Mouse (Mus musculus) intestine, embryonic 16.5 days (tissue): Measurements from ENCODE around the gene As3mt. TPM values are rescaled to one million over a fixed set of nuclear protein-coding genes. Genes with fewer than 3 reads are reported as not detected.

Experiments
- ATAC-seq: fragments of 200-750 bp; cut with Nextera tagmentation; 2 replicates; pipeline ENCODE4 v1.8.0; 2017; ENCODE audit warnings: moderate TSS enrichment, moderate library complexity
- H3K27ac ChIP-seq: fragments of 300-500 bp; sonication (generic); 2 replicates; pipeline ENCODE4 v1.5.1; 2014; ENCODE audit warnings: mild to moderate bottlenecking, low read length
- H3K27me3 ChIP-seq: fragments of 300-500 bp; sonication (generic); replicated peaks from 2 replicates; pipeline ENCODE4 v1.6.1; 2014; ENCODE audit warnings: low read length, control low read depth, mixed read lengths; ENCODE audit not compliant: control insufficient read depth, insufficient read depth
- H3K36me3 ChIP-seq: fragments of 300-500 bp; sonication (generic); 2 replicates; pipeline ENCODE4 v1.6.1; 2014; ENCODE audit warnings: low read length, control low read depth; ENCODE audit not compliant: control insufficient read depth, insufficient read depth
- H3K4me1 ChIP-seq: fragments of 300-500 bp; sonication (generic); 2 replicates; pipeline ENCODE4 v1.6.1; 2014; ENCODE audit warnings: low read length, control low read depth, mixed read lengths; ENCODE audit not compliant: control insufficient read depth, insufficient read depth
- H3K4me2 ChIP-seq: fragments of 300-500 bp; sonication (generic); 2 replicates; pipeline ENCODE4 v1.6.1; 2014; ENCODE audit warnings: low read depth, low read length, control low read depth
- H3K4me3 ChIP-seq: fragments of 300-500 bp; sonication (generic); 2 replicates; pipeline ENCODE4 v1.5.1; 2014; ENCODE audit warnings: mild to moderate bottlenecking, low read length
- H3K9ac ChIP-seq: fragments of 300-500 bp; sonication (generic); 2 replicates; pipeline ENCODE4 v1.6.1; 2014; ENCODE audit warnings: low read depth, low read length
- H3K9me3 ChIP-seq: fragments of 300-500 bp; sonication (generic); 2 replicates; pipeline ENCODE4 v1.6.1; 2016; ENCODE audit warnings: low read length, control low read depth; ENCODE audit not compliant: control insufficient read depth
- WGBS: fragments of 180-500 bp; shearing (Covaris S2); extraction: QIAGEN DNeasy Blood & Tissue Kit; methylation state at CpG from one replicate; pipeline ENCODE4 v1.1.7; 2014; 5-methylcytosine and 5-hydroxymethylcytosine counted together
- polyA plus RNA-seq: library from polyadenylated mRNA; unstranded; fragments of >200 nt; fragmentation: Nextera tagmentation; extraction: Ambion mirVana; gene quantifications from 2 replicates; pipeline ENCODE4 v1.2.1, GENCODE M21; 2015

As3mt gene
- polyA plus RNA-seq, 1 experiment from 2014 or later: 69.3 TPM

- H3K36me3 ChIP-seq: no peaks in the 10 kb centered on the region
- H3K4me2 ChIP-seq: no peak overlapping the region
- WGBS: 94% methylated on average over 8 of the region's 8 CpGs
- H3K4me3 ChIP-seq: no peak overlapping the region
- no peak overlapping the region for H3K9ac ChIP-seq
- no peak overlapping the region for H3K27ac ChIP-seq
- H3K9me3 ChIP-seq: no peaks in the 10 kb centered on the region
- no peak for ATAC-seq
- H3K27me3 ChIP-seq: no peaks in the 10 kb centered on the region
- H3K4me1 ChIP-seq: no peaks in the 10 kb centered on the region
Measured at GRCm38 (mm10) chr19:46696482-46696881, 10.8 kb upstream of the As3mt start.

- H3K4me2 ChIP-seq: no peak overlapping the region
- 91% methylated on average over 7 of the region's 7 CpGs for WGBS
- H3K27me3 ChIP-seq: no peaks in the 10 kb centered on the region
- H3K4me1 ChIP-seq: no peaks in the 10 kb centered on the region
- no peaks in the 10 kb centered on the region for H3K9me3 ChIP-seq
- no peak for ATAC-seq
- H3K36me3 ChIP-seq: no peaks in the 10 kb centered on the region
- no peak overlapping the region for H3K4me3 ChIP-seq
- no peak overlapping the region for H3K9ac ChIP-seq
- H3K27ac ChIP-seq: no peak overlapping the region
Measured at GRCm38 (mm10) chr19:46696943-46697342, 10.3 kb upstream of the As3mt start.

DNA sequence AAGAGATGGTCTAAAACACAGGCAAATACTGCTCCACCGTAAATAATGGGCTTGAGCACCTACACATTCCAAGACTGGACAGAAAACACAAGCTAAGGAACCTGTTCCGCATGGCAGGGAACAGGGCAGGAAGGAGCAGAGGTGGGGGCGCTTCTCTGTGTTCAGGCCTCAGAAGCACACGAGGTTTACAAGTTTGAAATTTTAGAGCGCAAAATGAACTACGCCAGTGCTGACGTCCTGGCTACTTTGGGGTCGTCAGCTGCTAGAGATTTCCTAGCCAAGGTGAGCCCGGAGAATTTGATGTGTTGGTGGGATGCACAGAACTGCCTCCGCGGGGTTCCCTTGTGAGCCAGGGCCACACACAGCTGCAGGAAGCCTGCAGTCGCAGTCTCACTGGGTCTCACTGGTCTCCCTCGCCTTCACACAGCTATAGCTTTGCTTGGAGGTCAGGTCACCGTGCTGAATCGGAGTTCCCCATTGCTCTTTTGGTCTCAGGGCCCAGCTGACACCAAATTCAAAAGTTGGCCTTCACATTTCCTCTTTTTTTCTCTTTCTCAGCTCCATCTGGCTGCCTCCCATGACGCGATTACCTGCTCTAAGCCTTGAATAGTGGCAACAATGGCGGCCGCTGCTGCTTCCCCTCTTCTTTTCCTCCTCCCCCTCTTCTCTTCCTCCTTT, 9.3 kb upstream of the As3mt start:
- no peak overlapping the region for H3K27ac ChIP-seq
- H3K4me2 ChIP-seq: no peak overlapping the region
- no peak for ATAC-seq
- no peaks in the 10 kb centered on the region for H3K36me3 ChIP-seq
- no peaks in the 10 kb centered on the region for H3K9me3 ChIP-seq
- no peak overlapping the region for H3K4me3 ChIP-seq
- no peaks in the 10 kb centered on the region for H3K4me1 ChIP-seq
- 53% methylated on average over 19 of the region's 19 CpGs for WGBS
- no peak overlapping the region for H3K9ac ChIP-seq
- no peaks in the 10 kb centered on the region for H3K27me3 ChIP-seq

DNA sequence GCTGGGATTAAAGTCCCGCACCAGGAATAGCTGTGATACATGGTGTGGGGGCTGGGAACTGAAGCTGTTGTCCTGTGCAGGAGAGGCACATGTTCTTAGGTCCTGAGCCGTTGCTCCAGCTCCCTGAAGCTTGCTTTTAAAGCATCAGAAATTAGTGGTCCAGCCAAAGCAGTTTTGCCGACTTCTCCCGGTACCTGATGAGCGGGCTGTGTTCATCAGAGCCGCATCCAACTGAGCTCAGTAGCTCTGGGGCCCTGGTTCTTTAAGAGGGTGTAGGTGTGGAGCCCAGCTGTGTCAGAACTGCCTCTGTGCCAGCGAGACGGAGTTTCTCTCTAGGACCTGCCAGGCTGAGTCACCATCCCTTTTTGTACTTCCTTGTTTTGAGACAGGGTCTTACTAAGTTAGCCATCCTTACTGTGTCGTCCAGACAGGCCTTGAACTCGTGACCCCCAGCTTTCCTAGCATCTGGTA, 8.2 kb upstream of the As3mt start:
- WGBS: 68% methylated on average over 10 of the region's 10 CpGs
- no peak overlapping the region for H3K4me3 ChIP-seq
- no peak overlapping the region for H3K27ac ChIP-seq
- H3K9ac ChIP-seq: no peak overlapping the region
- ATAC-seq: no peak
- H3K27me3 ChIP-seq: no peaks in the 10 kb centered on the region
- H3K4me2 ChIP-seq: no peak overlapping the region
- H3K4me1 ChIP-seq: no peaks in the 10 kb centered on the region
- no peaks in the 10 kb centered on the region for H3K9me3 ChIP-seq
- H3K36me3 ChIP-seq: no peaks in the 10 kb centered on the region

DNA sequence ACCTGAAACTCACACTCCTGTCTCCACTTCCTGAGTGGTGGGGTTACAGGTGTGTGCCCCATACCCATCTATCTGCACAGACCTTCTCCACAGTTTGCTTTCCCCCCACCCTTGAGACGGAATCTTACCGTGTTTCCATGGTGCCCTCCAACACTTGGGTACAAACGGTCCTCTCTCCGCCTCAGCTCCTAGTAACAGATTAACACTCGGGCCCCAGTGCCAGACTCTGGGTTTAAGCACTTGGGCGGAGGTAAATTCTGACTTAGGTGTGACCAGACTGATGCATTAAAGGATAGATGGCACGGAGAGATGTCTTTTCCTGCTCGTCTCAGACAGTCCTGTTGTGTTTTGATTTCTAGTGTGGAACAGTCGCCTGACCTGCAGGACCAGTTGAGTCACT, 6.1 kb upstream of the As3mt start:
- H3K36me3 ChIP-seq: no peaks in the 10 kb centered on the region
- WGBS: 74% methylated on average over 9 of the region's 9 CpGs
- H3K4me2 ChIP-seq: no peak overlapping the region
- no peak for ATAC-seq
- no peak overlapping the region for H3K27ac ChIP-seq
- H3K9me3 ChIP-seq: no peaks in the 10 kb centered on the region
- H3K27me3 ChIP-seq: no peaks in the 10 kb centered on the region
- no peak overlapping the region for H3K4me3 ChIP-seq
- H3K4me1 ChIP-seq: no peaks in the 10 kb centered on the region
- H3K9ac ChIP-seq: no peak overlapping the region

GRCm38 (mm10) chr19:46705779-46706495, 1.3 kb upstream of the As3mt start:
- Histone ChIP-seq H3K36me3 (no peaks in the 10 kb centered on the region), H3K9ac (no peak overlapping the region), H3K4me3 (no peak overlapping the region), H3K9me3 (no peaks in the 10 kb centered on the region), H3K4me2 (no peak overlapping the region), H3K27me3 (no peaks in the 10 kb centered on the region), H3K27ac (no peak overlapping the region), H3K4me1 (peaks cover 6% of the 10 kb centered on the region)
- ATAC-seq: no peak
- whole genome bisulfite sequencing: 67% methylated on average over 7 of the region's 7 CpGs

- ATAC-seq: peak; percentile 74
- Histone ChIP-seq H3K4me1 (peaks cover 6% of the 10 kb centered on the region), H3K9me3 (no peaks in the 10 kb centered on the region), H3K27me3 (no peaks in the 10 kb centered on the region), H3K4me3 (peak overlapping the region; percentile 60), H3K27ac (peak overlapping the region; percentile 75), H3K36me3 (no peaks in the 10 kb centered on the region), H3K9ac (peak overlapping the region; percentile 73), H3K4me2 (peak overlapping the region; percentile 69)
- 62% methylated on average over 9 of the region's 9 CpGs for WGBS
Measured at GRCm38 (mm10) chr19:46706540-46707295, 540 bp upstream of the As3mt start.

DNA sequence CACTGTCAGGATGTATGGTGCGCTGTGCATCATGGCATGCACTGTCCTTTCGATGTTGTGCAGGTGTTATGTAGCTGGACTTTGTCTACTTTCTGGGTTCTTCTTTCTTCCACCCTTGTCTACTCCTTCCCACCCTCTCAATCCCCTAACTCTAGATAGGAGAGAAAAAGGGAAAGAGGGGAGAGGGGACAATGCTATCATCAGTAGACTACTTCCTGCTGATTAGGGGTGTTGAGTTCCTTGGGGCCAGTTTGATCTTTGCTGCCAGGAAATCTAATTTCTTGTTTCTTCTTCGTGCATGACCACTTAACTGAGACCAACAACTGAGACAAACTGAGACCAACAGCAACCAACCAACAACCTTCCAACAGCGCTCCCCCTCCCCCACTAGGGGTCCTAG, 3.4 kb downstream of the As3mt start:
- no peak overlapping the region for H3K27ac ChIP-seq
- H3K27me3 ChIP-seq: no peaks in the 10 kb centered on the region
- peaks cover 6% of the 10 kb centered on the region for H3K4me1 ChIP-seq
- H3K9ac ChIP-seq: no peak overlapping the region
- whole genome bisulfite sequencing: 97% methylated on average over 4 of the region's 4 CpGs
- no peak overlapping the region for H3K4me2 ChIP-seq
- no peak for ATAC-seq
- no peaks in the 10 kb centered on the region for H3K36me3 ChIP-seq
- no peaks in the 10 kb centered on the region for H3K9me3 ChIP-seq
- H3K4me3 ChIP-seq: no peak overlapping the region

DNA sequence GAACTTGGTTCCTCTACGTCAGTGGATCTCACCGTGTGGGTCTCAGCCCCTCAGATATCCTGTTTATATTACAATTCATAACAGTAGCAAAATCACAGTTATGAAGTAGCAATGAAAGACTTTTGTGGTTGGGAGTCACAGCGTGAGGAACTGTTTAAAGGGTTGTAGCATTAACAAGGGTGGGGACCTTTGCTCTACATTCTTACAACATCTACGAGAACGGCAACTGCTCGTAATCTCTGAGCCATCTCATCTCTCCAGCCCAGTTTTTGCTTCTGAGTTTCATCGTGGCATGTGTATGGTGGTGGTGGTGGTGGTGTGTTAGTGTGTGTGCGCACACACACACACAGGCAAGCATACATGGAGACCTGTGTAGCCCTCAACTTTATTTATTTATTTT, 7.0 kb downstream of the As3mt start:
- no peak for ATAC-seq
- H3K9me3 ChIP-seq: peaks cover 5% of the 10 kb centered on the region; the same call in 1 of the 2 replicates
- 79% methylated on average over 8 of the region's 8 CpGs for WGBS
- H3K27ac ChIP-seq: no peak overlapping the region
- H3K4me1 ChIP-seq: no peaks in the 10 kb centered on the region
- H3K4me2 ChIP-seq: no peak overlapping the region
- no peaks in the 10 kb centered on the region for H3K27me3 ChIP-seq
- peaks cover 5% of the 10 kb centered on the region; the same call in 1 of the 2 replicates for H3K36me3 ChIP-seq
- H3K9ac ChIP-seq: no peak overlapping the region
- no peak overlapping the region for H3K4me3 ChIP-seq
